Mouse (Mus musculus): ENCODE results near the gene Spty2d1. TPM values are rescaled to one million over a fixed set of nuclear protein-coding genes. Genes with fewer than 3 reads are reported as not detected.

The Spty2d1 gene
- polyA plus RNA-seq, 1 experiment from 2014 or later, result 7.3 TPM

DNA sequence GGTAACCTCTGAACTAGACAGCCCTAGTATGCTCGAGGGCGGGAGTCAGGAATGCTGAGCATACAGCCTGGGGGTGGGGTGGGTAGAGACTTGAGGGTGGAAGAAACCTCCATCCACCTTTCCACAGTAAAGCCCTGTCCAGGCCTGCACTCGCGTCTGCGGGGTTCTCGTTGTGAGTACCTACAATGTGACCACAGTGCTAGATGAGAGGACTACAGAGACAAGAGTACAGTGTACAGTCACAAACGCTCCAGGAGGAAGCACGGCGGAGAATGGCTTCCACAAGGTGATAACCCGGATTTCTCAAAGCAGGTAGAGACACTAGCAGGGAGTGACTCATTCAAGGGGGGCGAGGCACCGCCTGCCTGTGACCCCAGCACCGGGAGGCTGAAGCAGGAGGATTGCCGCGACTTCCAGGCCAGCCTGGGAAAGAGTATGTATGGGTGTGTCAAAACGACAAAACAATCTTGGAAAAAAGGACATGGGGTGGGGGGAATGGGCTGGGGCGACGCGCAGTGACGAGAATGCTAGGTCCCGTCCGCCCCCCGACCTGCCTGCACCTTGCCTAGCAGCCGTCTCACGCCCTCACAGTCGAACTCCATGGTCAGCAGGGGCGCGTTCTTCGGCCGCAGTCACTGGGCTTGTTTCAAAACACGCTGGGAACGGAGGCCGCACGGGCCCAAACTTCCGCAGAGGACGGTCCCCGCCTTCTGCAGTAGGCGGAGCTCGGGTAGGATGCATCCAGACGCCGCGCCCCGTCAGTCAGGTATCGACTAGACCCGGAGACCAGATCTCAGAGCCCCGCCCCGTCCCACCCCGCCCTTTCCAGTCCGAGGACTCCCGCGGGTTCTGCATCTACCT is 50.1 kb downstream of the Spty2d1 start, which contains the start of gene Uevld:
Gene Uevld, minus strand, starts transcription at position 697 of the 861 bp plus-strand sequence.
- Histone ChIP-seq H3K9ac (replicated peaks) (peak within 1 kb of the TSS; percentile 79), H3K9me3 (replicated peaks) (no peaks in the 10 kb centered on the region), H3K4me3 (replicated peaks) (peak within 1 kb of the TSS; percentile 71), H3K27me3 (replicated peaks) (peaks cover 6% of the 10 kb centered on the region; the same call in 1 of the 2 replicates), H3K4me1 (peaks cover 18% of the 10 kb centered on the region), H3K27ac (replicated peaks) (peak within 1 kb of the TSS; percentile 51; the same call in 1 of the 2 replicates), H3K4me2 (peak within 1 kb of the TSS; percentile 90), H3K36me3 (peaks cover 19% of the 10 kb centered on the region)
- under 1% methylated on average over 51 of the region's 51 CpGs for WGBS
- peak; percentile 92 for ATAC-seq (ENCODE audit: low FRiP score)

Other genes starting within 250 kb of the Spty2d1 start
- 14.9 and 15.8 TPM in 2 replicates for gene Hps5, start 212.3 kb downstream of the Spty2d1 start, polyA plus RNA-seq (2015; fragmentation: Nextera tagmentation; extraction: Ambion mirVana)
- gene Gtf2h1, start 212.3 kb downstream of the Spty2d1 start, polyA plus RNA-seq (2015; fragmentation: Nextera tagmentation; extraction: Ambion mirVana), result 37.0 and 40.9 TPM in 2 replicates
- gene Ldha, start 166.9 kb downstream of the Spty2d1 start, polyA plus RNA-seq (2015; fragmentation: Nextera tagmentation; extraction: Ambion mirVana), result 638 and 911 TPM in 2 replicates
- gene Ldhc, start 147.2 kb downstream of the Spty2d1 start, polyA plus RNA-seq (2015; fragmentation: Nextera tagmentation; extraction: Ambion mirVana), result 0.13 and 0.28 TPM in 2 replicates
- 292 and 317 TPM in 2 replicates for gene Tsg101, start 88.4 kb downstream of the Spty2d1 start, polyA plus RNA-seq (2015; fragmentation: Nextera tagmentation; extraction: Ambion mirVana)
- gene Uevld, start 49.9 kb downstream of the Spty2d1 start, polyA plus RNA-seq (2015; fragmentation: Nextera tagmentation; extraction: Ambion mirVana), result 4.3 and 5.2 TPM in 2 replicates
- gene Gm9999, start 24.8 kb downstream of the Spty2d1 start, polyA plus RNA-seq (2015; fragmentation: Nextera tagmentation; extraction: Ambion mirVana), result not detected in 2 replicates
- gene Tmem86a, start 42.2 kb upstream of the Spty2d1 start, polyA plus RNA-seq (2015; fragmentation: Nextera tagmentation; extraction: Ambion mirVana), result 25.3 and 25.4 TPM in 2 replicates
- 163 and 187 TPM in 2 replicates for gene Ptpn5, start 125.3 kb upstream of the Spty2d1 start, polyA plus RNA-seq (2015; fragmentation: Nextera tagmentation; extraction: Ambion mirVana)
- not detected in 2 replicates for gene Mrgpra6, start 196.5 kb upstream of the Spty2d1 start, polyA plus RNA-seq (2015; fragmentation: Nextera tagmentation; extraction: Ambion mirVana)
- not detected in 2 replicates for gene Mrgpra9, start 244.4 kb upstream of the Spty2d1 start, polyA plus RNA-seq (2015; fragmentation: Nextera tagmentation; extraction: Ambion mirVana)